ENCODE assay signal across 28 mouse cellular contexts in genomic region chr11:107710379-107710778, GRCm38 (mm10). TPM values are rescaled to one million over a fixed set of nuclear protein-coding genes. Genes with fewer than 3 reads are reported as not detected.
DNase-seq lines count a peak whose midpoint lies in the region; ATAC-seq and TF ChIP-seq lines count a peak whose summit lies in the region.
"Had no signal": no experiment of that assay in that cellular context is flagged by ENCODE, and none has a peak within 500 bp of the region (broad histone marks: within the 10 kb centered on the region; RNA-seq: fewer than 3 reads in every experiment).

No protein-coding gene starts in this region.

- no peak overlapping the region for H3K9ac ChIP-seq in embryonic facial prominence, embryonic 14.5 days (ENCODE audit: low read depth, low read length)
- H3K9ac ChIP-seq: embryonic facial prominence, embryonic 12.5 days; forebrain, embryonic 13.5 days; heart, embryonic 13.5 days; hindbrain, embryonic 12.5 days; hindbrain, embryonic 15.5 days had no signal

- CTCF ChIA-PET in Patski (lab: Charles Lee), result interaction anchor here (0.7 kb wide), 1 partner anchor 43 kb away, joined by 3 read pairs; no protein-coding TSS in a partner anchor

- H3K4me3 ChIP-seq in embryonic facial prominence, embryonic 14.5 days (ENCODE audit: low read depth, low read length), result no peak overlapping the region
- H3K4me3 ChIP-seq: embryonic facial prominence, embryonic 12.5 days; forebrain, embryonic 10.5 days; forebrain, embryonic 13.5 days; heart, embryonic 10.5 days; heart, embryonic 13.5 days; hindbrain, embryonic 12.5 days; hindbrain, embryonic 15.5 days had no signal

- H3K27ac ChIP-seq in embryonic facial prominence, embryonic 14.5 days (replicated peaks; ENCODE audit: low read depth, low read length), result no peak overlapping the region
- H3K27ac ChIP-seq: embryonic facial prominence, embryonic 12.5 days; forebrain, embryonic 10.5 days; forebrain, embryonic 13.5 days; heart, embryonic 10.5 days; heart, embryonic 13.5 days; hindbrain, embryonic 12.5 days; hindbrain, embryonic 15.5 days had no signal

- H3K9me3 ChIP-seq in embryonic facial prominence, embryonic 14.5 days (ENCODE audit: control insufficient read depth, low read length), result no peaks in the 10 kb centered on the region
- H3K9me3 ChIP-seq: embryonic facial prominence, embryonic 12.5 days; forebrain, embryonic 10.5 days; forebrain, embryonic 13.5 days; G1E; heart, embryonic 10.5 days; heart, embryonic 13.5 days; hindbrain, embryonic 12.5 days; hindbrain, embryonic 15.5 days had no signal

- no peak for TF ChIP-seq CTCF in Patski (IDR thresholded peaks at IDR 0.05)

- H3K36me3 ChIP-seq in embryonic facial prominence, embryonic 14.5 days (ENCODE audit: control insufficient read depth, insufficient read depth, low read length), result no peaks in the 10 kb centered on the region
- H3K36me3 ChIP-seq: embryonic facial prominence, embryonic 12.5 days; forebrain, embryonic 10.5 days; G1E; heart, embryonic 10.5 days; heart, embryonic 13.5 days; hindbrain, embryonic 12.5 days; hindbrain, embryonic 15.5 days had no signal

- no peak overlapping the region for H3K4me2 ChIP-seq in embryonic facial prominence, embryonic 14.5 days (ENCODE audit: low read depth, low read length)
- H3K4me2 ChIP-seq: embryonic facial prominence, embryonic 12.5 days; forebrain, embryonic 13.5 days; heart, embryonic 13.5 days; hindbrain, embryonic 12.5 days; hindbrain, embryonic 15.5 days had no signal

- no peaks in the 10 kb centered on the region for H3K27me3 ChIP-seq in Patski
- no peaks in the 10 kb centered on the region for H3K27me3 ChIP-seq in embryonic facial prominence, embryonic 14.5 days (replicated peaks; ENCODE audit: control insufficient read depth, insufficient read depth, low read length)
- H3K27me3 ChIP-seq: CH12.LX; embryonic facial prominence, embryonic 12.5 days; forebrain, embryonic 13.5 days; hindbrain, embryonic 15.5 days had no signal

- 45% methylated on average over 3 of the region's 3 CpGs for WGBS in embryonic facial prominence, embryonic 14.5 days

- POLR2A ChIA-PET in Patski (lab: Charles Lee), result no interaction called here

- H3K4me1 ChIP-seq in embryonic facial prominence, embryonic 14.5 days (ENCODE audit: control insufficient read depth, insufficient read depth, low read length), result peaks cover 4% of the 10 kb centered on the region
- H3K4me1 ChIP-seq: embryonic facial prominence, embryonic 12.5 days; heart, embryonic 10.5 days had no signal

- no peak for DNase-seq in frontal cortex, postnatal 10 days (ENCODE audit: low spot score in 2 of 2)
- no peak for DNase-seq in Patski (ENCODE audit: low read depth, low spot score)
- no peak for DNase-seq in embryonic facial prominence, embryonic 14.5 days (ENCODE audit: low spot score)
- no peak for DNase-seq in adrenal gland, adult 8-10 months
- DNase-seq in heart, postnatal 10 days, result no peak
- DNase-seq: adrenal gland, adult 2 months; adrenal gland, postnatal 25 days; B cell, adult 2 months; cerebellum, adult 18-20 months; cerebellum, adult 9-10 months; cerebellum, postnatal 14 days; gastrocnemius, postnatal 25 days; heart, adult 18-20 months had no signal

- intact Hi-C loops in heart, postnatal 10 days (cut with DNase I), result no loop called here

- in situ Hi-C loops in Patski (cut with MboI; ENCODE audit: low pct_unique_long_range_greater_than_20kb), result no loop called here

- peak; percentile 98 for ATAC-seq in frontal cortex, adult (ENCODE audit: low TSS enrichment)
- peak; percentile 15 for ATAC-seq in Patski
- ATAC-seq in embryonic facial prominence, embryonic 14.5 days (ENCODE audit: low read depth), result 0 out of 2 replicates have a peak, but pooled peaks have one; percentile 10
- ATAC-seq: forebrain, embryonic 13.5 days; forebrain, embryonic 16.5 days; intestine, postnatal 0 days had no signal

RNA-seq across cellular contexts. Expression of gene Cacng1, which starts 5.9 kb away (rescaled TPM):
- polyA plus RNA-seq in Patski (2021), result 0.05 TPM
- polyA plus RNA-seq in embryonic facial prominence, embryonic 14.5 days (2014; fragmentation: Nextera tagmentation; extraction: Ambion mirVana), result 23.5 and 41.8 TPM in 2 replicates
- under 1 TPM in 2 of 4 experiments, not detected in 2; 0.21 to 0.28 TPM for total RNA-seq in adrenal gland, adult 8-10 months (2022)
- not detected for total RNA-seq in heart, postnatal 10 days (2021)
- total RNA-seq: adrenal gland, adult 2 months; adrenal gland, postnatal 25 days; CH12.LX; G1E; heart, adult 18-20 months; heart, postnatal 25 days; hematopoietic stem cell, adult 5-6 weeks had no signal
- polyA plus RNA-seq: forebrain, embryonic 10.5 days; forebrain, embryonic 13.5 days; heart, embryonic 10.5 days; intestine, embryonic 14.5 days had no signal

Comparison
In these comparisons a context has a peak if more than half of its experiments do, and no peak if none do; other contexts are left out.
1. ATAC-seq: peak in every context shown above with its lines; median percentile 98 in frontal cortex, adult; 15 in Patski; 10 in embryonic facial prominence, embryonic 14.5 days.